Mouse (Mus musculus) small intestine, adult 2 months (tissue): ENCODE results near the gene Get4. TPM values are rescaled to one million over a fixed set of nuclear protein-coding genes. Genes with fewer than 3 reads are reported as not detected.

ENCODE experiments used
- H3K27ac ChIP-seq: fragments of 200-500 bp; 2 replicates; pipeline ENCODE4 v1.5.1; 2012; ENCODE audit warnings: low read depth, low read length, control low read depth, inconsistent platforms; ENCODE audit not compliant: insufficient read depth
- H3K27me3 ChIP-seq: fragments of 200-500 bp; 2 replicates; pipeline ENCODE4 v1.6.1; 2012; ENCODE audit warnings: mild to moderate bottlenecking, moderate library complexity, low read length, inconsistent platforms; ENCODE audit not compliant: control insufficient read depth, insufficient read depth
- H3K36me3 ChIP-seq: fragments of 200-500 bp; 2 replicates; pipeline ENCODE4 v1.6.1; 2012; ENCODE audit warnings: mild to moderate bottlenecking, low read length, control low read depth, inconsistent platforms; ENCODE audit not compliant: control insufficient read depth, insufficient read depth
- H3K4me1 ChIP-seq: fragments of 200-500 bp; 2 replicates; pipeline ENCODE4 v1.6.1; 2012; ENCODE audit warnings: low read length, inconsistent platforms, mixed read lengths; ENCODE audit not compliant: control insufficient read depth, insufficient read depth, insufficient read length
- H3K4me3 ChIP-seq: fragments of 200-500 bp; 2 replicates; pipeline ENCODE4 v1.5.1; 2012; ENCODE audit warnings: low read depth, mild to moderate bottlenecking, control low read depth, inconsistent platforms, low read length, moderate library complexity
- CTCF ChIP-seq: fragments of 200-500 bp; IDR thresholded peaks from 2 replicates; pipeline ENCODE4 v1.5.1; 2012; ENCODE audit warnings: low read depth, mild to moderate bottlenecking, control low read depth, inconsistent platforms, low read length, moderate library complexity, mixed read lengths; ENCODE audit not compliant: insufficient replicate concordance, insufficient read length; ENCODE audit errors: extremely low read depth
- POLR2A ChIP-seq: fragments of 200-500 bp; IDR thresholded peaks from 2 replicates; pipeline ENCODE4 v1.6.1; 2012; ENCODE audit warnings: low read depth, mild to moderate bottlenecking, control low read depth, inconsistent platforms, low read length, moderate library complexity
- WGBS: fragments of 180-500 bp; shearing (Covaris S2); methylation state at CpG from one replicate; pipeline ENCODE4 v1.1.7; 2018; 5-methylcytosine and 5-hydroxymethylcytosine counted together
- polyA plus RNA-seq: library from polyadenylated mRNA; depleted of rRNA; stranded (reverse); fragments of >200 nt; gene quantifications from 2 replicates; pipeline ENCODE4 v1.2.3, GENCODE M21; 2012

Get4 gene
- polyA plus RNA-seq, 1 experiment, result 240 TPM

DNA sequence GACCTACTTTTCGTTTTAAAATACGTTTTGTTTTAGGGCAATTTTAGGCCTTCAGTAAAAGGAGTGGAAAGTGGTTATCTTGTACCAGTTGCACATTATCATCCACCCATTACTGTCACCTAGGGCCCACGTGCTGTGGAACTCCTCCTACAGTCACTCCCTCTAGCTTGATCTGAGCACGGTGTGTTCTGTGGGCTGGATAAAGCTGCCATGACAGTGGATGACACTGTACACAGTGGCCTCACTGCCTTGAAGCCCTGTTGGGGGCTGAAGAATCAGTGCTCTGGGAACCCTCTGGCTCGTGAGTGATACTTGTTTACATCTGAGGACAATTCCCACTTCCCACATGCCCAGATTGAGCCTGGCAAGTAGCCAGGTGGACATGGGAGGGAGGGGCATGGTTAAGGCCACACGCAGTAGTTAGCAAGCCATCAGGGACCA, 1.2 kb downstream of the Get4 start:
- H3K4me1 ChIP-seq, result peaks cover 11% of the 10 kb centered on the region; the same call in 1 of the 2 replicates
- under 1% methylated on average over 6 of the region's 6 CpGs for WGBS
- H3K4me3 ChIP-seq, result peak overlapping the region; percentile 75
- peaks cover 14% of the 10 kb centered on the region for H3K36me3 ChIP-seq
- TF ChIP-seq POLR2A (no peak), CTCF (no peak)
- H3K27me3 ChIP-seq, result no peaks in the 10 kb centered on the region
- peak overlapping the region; percentile 78 for H3K27ac ChIP-seq

DNA sequence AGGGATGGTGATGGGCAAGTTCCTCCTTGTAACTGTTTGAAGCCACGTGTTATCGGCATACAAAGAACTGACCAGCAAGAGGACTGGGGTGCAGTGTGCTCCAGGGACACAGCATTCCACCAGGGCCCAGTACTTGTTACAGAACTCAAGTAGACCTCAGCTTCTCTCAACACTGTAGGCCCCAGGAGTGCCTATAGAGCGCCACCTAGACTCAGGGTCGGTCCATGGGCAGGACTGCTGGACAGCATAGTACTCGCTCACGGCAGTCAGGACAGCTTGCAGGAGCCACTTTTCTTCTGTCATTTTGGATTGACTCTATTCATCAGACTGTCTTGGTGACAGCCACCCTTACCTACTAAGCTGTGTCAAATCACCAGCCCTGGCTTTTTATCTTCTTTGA, 2.8 kb downstream of the Get4 start:
- Histone ChIP-seq H3K27ac (no peak overlapping the region), H3K4me3 (no peak overlapping the region), H3K27me3 (no peaks in the 10 kb centered on the region), H3K4me1 (peaks cover 14% of the 10 kb centered on the region; the same call in 1 of the 2 replicates), H3K36me3 (peaks cover 5% of the 10 kb centered on the region; the same call in 1 of the 2 replicates)
- no peak for TF ChIP-seq POLR2A
- TF ChIP-seq CTCF, result 0 out of 2 replicates have a peak, but pooled peaks have one; percentile 7
- 76% methylated on average over 6 of the region's 6 CpGs for WGBS

DNA sequence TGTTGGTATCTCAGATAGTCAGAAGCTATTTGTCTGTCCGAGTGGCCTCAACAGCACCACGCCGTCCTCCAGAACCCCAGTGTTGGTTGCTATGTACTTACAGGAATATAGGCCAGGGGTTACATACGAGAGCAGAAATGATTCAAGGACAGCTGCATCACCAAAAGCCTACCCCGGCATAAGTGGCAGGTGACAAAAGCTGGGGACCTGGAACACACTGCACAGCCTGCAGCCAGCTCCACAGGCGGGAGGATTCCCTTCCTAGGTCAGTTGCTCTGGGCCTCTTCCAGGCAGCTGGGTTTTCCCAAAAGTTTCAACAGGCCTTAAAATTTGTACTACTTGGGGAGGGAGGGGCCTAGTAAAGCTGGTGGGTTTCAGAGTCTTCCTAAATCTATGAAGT, 3.7 kb downstream of the Get4 start:
- peaks cover 14% of the 10 kb centered on the region; the same call in 1 of the 2 replicates for H3K4me1 ChIP-seq

DNA sequence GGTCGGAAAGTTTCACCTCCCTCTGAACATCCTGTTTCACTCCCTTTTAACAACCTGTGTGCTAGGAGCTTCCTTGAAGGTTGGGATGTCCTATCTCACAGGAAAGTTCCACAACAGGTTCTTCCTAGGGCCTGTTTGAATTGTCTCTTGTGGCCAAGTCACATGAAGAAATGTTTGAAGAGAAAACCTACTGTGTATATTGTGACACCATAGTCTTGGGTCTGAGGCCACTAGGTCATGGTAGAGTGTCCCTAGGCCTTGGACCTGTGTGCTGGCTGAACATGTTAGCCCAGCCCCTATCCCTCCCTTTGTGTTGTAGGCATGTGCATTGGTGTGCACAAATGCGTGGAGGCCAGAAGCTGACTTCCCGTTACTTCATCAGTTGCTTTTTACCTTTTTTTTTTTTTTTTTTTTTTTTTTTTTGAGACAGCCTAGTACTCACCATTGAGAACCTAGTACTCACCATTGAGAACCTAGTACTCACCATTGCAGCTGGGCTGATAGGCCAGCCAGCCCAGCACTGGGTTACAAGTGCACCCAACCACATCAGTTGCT, 4.2 kb downstream of the Get4 start:
- 75% methylated on average over 3 of the region's 3 CpGs for WGBS
- no peaks in the 10 kb centered on the region for H3K27me3 ChIP-seq
- TF ChIP-seq POLR2A (no peak), CTCF (no peak)
- no peak overlapping the region for H3K27ac ChIP-seq
- H3K4me1 ChIP-seq, result peaks cover 14% of the 10 kb centered on the region; the same call in 1 of the 2 replicates
- H3K4me3 ChIP-seq, result no peak overlapping the region
- peaks cover 8% of the 10 kb centered on the region for H3K36me3 ChIP-seq

More for the DNA sequence above, 3.7 kb downstream of the Get4 start:
- Histone ChIP-seq H3K36me3 (peaks cover 8% of the 10 kb centered on the region), H3K27ac (no peak overlapping the region), H3K27me3 (no peaks in the 10 kb centered on the region), H3K4me3 (no peak overlapping the region)
- TF ChIP-seq POLR2A (no peak), CTCF (no peak)
- 83% methylated on average over 6 of the region's 6 CpGs for WGBS

DNA sequence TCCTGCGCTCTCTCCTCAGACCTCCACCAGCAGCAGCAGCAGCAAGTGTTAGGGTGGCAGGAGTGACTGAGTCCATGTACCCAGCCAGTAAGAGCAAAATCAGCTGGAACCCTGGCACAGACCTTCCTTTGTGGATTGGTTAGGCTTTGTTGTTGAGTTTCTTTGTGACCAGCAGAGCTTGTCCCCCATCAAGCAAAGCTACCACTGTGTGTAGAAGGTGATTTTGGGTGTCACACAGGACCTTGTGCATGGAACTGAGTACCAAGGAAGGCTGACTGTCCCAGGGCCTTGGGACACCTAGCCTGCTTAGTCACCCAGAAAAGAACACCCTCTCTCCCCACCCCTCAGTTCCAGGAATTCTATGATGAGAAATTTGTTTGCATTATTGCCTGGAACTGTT, 5.1 kb downstream of the Get4 start:
- H3K4me1 ChIP-seq, result peaks cover 14% of the 10 kb centered on the region; the same call in 1 of the 2 replicates
- 97% methylated on average over 1 of the region's 1 CpGs for WGBS
- H3K36me3 ChIP-seq, result peaks cover 11% of the 10 kb centered on the region
- no peak overlapping the region for H3K27ac ChIP-seq
- H3K4me3 ChIP-seq, result no peak overlapping the region
- TF ChIP-seq CTCF, result no peak
- TF ChIP-seq POLR2A, result no peak
- H3K27me3 ChIP-seq, result no peaks in the 10 kb centered on the region

DNA sequence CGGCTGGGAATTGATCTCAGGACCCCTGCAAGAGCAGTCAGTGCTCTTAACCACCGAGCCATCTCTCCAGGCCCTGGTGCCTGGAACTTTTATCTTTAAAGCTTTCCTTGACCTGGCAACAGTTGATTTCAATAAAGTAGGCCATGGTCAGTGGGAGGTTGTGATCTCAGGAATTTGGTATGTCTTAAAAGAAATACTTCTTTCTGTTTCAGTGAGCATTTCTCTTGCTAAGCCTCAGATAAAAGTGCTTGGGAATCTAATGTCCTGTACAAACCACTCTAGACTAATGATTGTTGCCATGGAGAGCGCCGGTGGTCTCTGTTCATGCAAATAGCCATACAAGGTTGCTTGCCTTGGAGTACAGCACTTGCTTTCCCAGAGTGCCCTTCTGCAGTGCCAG, 5.7 kb downstream of the Get4 start:
- peaks cover 14% of the 10 kb centered on the region; the same call in 1 of the 2 replicates for H3K4me1 ChIP-seq
- H3K27ac ChIP-seq, result no peak overlapping the region
- H3K36me3 ChIP-seq, result peaks cover 16% of the 10 kb centered on the region
- 73% methylated on average over 4 of the region's 4 CpGs for whole genome bisulfite sequencing
- no peaks in the 10 kb centered on the region for H3K27me3 ChIP-seq
- no peak overlapping the region for H3K4me3 ChIP-seq
- TF ChIP-seq POLR2A, result no peak
- no peak for TF ChIP-seq CTCF

DNA sequence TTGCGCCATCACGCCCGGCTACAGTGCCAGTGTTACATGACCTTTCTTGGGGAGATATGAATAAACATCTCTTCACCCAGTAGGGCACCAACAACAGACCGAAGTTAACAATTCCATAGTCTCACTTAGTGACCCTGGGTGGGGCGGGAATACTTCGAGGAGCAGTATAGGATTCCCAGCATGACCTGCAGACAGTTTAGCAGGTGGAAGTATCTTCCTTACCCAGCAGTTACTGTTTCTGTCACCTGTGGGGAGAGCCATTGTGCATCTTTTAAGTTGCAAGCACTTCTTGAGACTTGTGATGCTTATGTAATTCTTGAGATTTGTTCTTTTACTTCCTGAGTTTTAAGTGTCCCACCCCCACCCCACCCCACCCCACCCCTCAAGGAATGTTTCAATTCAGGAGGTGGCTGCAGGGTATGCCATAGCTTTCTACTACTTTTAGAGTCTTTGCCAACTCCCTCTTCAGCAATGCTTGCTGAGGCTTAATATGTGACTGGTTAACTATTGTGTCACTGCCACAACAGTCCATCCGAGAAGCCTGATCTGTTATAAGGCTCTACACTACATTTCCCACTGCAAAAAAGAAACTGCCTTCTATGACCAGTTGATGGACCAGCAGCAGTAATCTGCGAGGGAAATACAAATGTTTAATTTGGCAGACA, 6.4 kb downstream of the Get4 start:
- Histone ChIP-seq H3K4me1 (peaks cover 11% of the 10 kb centered on the region; the same call in 1 of the 2 replicates), H3K36me3 (peaks cover 22% of the 10 kb centered on the region), H3K27me3 (no peaks in the 10 kb centered on the region), H3K27ac (no peak overlapping the region), H3K4me3 (no peak overlapping the region)
- TF ChIP-seq POLR2A (no peak), CTCF (no peak)
- 53% methylated on average over 8 of the region's 8 CpGs for WGBS
